Mouse (Mus musculus): ENCODE data around the gene Dysf. TPM values are rescaled to one million over a fixed set of nuclear protein-coding genes. Genes with fewer than 3 reads are reported as not detected.
"Not testable (repeated sequence)": the region's sequence is repeated elsewhere in the genome, so short reads cannot be mapped to it uniquely, and the experiment has no call there.

Dysf gene
- not detected in 2 replicates for polyA plus RNA-seq (2012; ENCODE audit: insufficient read depth, low replicate concordance)

GRCm38 (mm10) chr6:84008363-84009171 lies at the start of gene Dysf:
Dysf (plus strand) TSS chr6:84008590.
- no peaks in the 10 kb centered on the region for H3K36me3 ChIP-seq (replicated peaks; ENCODE audit: low read length)
- TF ChIP-seq GATA1 (IDR thresholded peaks at IDR 0.05; ENCODE audit: borderline replicate concordance, low read length) (no peak), FLI1 (IDR thresholded peaks at IDR 0.05; ENCODE audit: low read length) (no peak)
- H3K4me3 ChIP-seq (replicated peaks), result peak within 1 kb of the TSS; percentile 90
- peaks cover 53% of the 10 kb centered on the region for H3K27me3 ChIP-seq (replicated peaks)
- peaks cover 23% of the 10 kb centered on the region for H3K4me1 ChIP-seq
- no peaks in the 10 kb centered on the region for H3K9me3 ChIP-seq

GRCm38 (mm10) chr6:83987642-83988041 lies 20.7 kb upstream of the Dysf start:
- Histone ChIP-seq H3K4me1 (no peaks in the 10 kb centered on the region), H3K36me3 (replicated peaks; ENCODE audit: low read length) (peaks cover 91% of the 10 kb centered on the region), H3K9me3 (no peaks in the 10 kb centered on the region), H3K4me3 (replicated peaks) (no peak overlapping the region), H3K27me3 (replicated peaks) (no peaks in the 10 kb centered on the region)
- TF ChIP-seq GATA1 (IDR thresholded peaks at IDR 0.05; ENCODE audit: borderline replicate concordance, low read length) (no peak), FLI1 (IDR thresholded peaks at IDR 0.05; ENCODE audit: low read length) (no peak)

GRCm38 (mm10) chr6:84002716-84003115 lies 5.7 kb upstream of the Dysf start:
- H3K27me3 ChIP-seq (replicated peaks), result peaks cover under 1% of the 10 kb centered on the region
- TF ChIP-seq GATA1 (IDR thresholded peaks at IDR 0.05; ENCODE audit: borderline replicate concordance, low read length), result no peak
- no peak for TF ChIP-seq FLI1 (IDR thresholded peaks at IDR 0.05; ENCODE audit: low read length)
- H3K4me3 ChIP-seq (replicated peaks), result no peak overlapping the region
- peaks cover 7% of the 10 kb centered on the region for H3K36me3 ChIP-seq (replicated peaks; ENCODE audit: low read length)
- H3K9me3 ChIP-seq, result peaks cover 8% of the 10 kb centered on the region; the same call in 1 of the 2 replicates
- no peaks in the 10 kb centered on the region for H3K4me1 ChIP-seq

GRCm38 (mm10) chr6:84004295-84004694 lies 4.1 kb upstream of the Dysf start:
- H3K36me3 ChIP-seq (replicated peaks; ENCODE audit: low read length), result no peaks in the 10 kb centered on the region
- peaks cover 12% of the 10 kb centered on the region for H3K4me1 ChIP-seq
- TF ChIP-seq GATA1 (IDR thresholded peaks at IDR 0.05; ENCODE audit: borderline replicate concordance, low read length), result no peak
- H3K27me3 ChIP-seq (replicated peaks), result peaks cover 15% of the 10 kb centered on the region
- no peak overlapping the region for H3K4me3 ChIP-seq (replicated peaks)
- H3K9me3 ChIP-seq, result no peaks in the 10 kb centered on the region

GRCm38 (mm10) chr6:84009172-84009872 lies 932 bp downstream of the Dysf start:
- peaks cover 53% of the 10 kb centered on the region for H3K27me3 ChIP-seq (replicated peaks)
- H3K4me1 ChIP-seq, result peaks cover 23% of the 10 kb centered on the region
- H3K9me3 ChIP-seq, result no peaks in the 10 kb centered on the region
- H3K36me3 ChIP-seq (replicated peaks; ENCODE audit: low read length), result no peaks in the 10 kb centered on the region
- peak overlapping the region; percentile 90 for H3K4me3 ChIP-seq (replicated peaks)
- TF ChIP-seq GATA1 (IDR thresholded peaks at IDR 0.05; ENCODE audit: borderline replicate concordance, low read length), result no peak
- TF ChIP-seq FLI1 (IDR thresholded peaks at IDR 0.05; ENCODE audit: low read length), result no peak

GRCm38 (mm10) chr6:84009915-84010302 lies 1.5 kb downstream of the Dysf start:
- Histone ChIP-seq H3K27me3 (replicated peaks) (peaks cover 53% of the 10 kb centered on the region), H3K4me3 (replicated peaks) (no peak overlapping the region), H3K36me3 (replicated peaks; ENCODE audit: low read length) (no peaks in the 10 kb centered on the region), H3K4me1 (peaks cover 23% of the 10 kb centered on the region), H3K9me3 (no peaks in the 10 kb centered on the region)
- TF ChIP-seq FLI1 (IDR thresholded peaks at IDR 0.05; ENCODE audit: low read length) (no peak), GATA1 (IDR thresholded peaks at IDR 0.05; ENCODE audit: borderline replicate concordance, low read length) (no peak)

GRCm38 (mm10) chr6:84010303-84011225 lies 2.2 kb downstream of the Dysf start:
- Histone ChIP-seq H3K27me3 (replicated peaks) (peaks cover 56% of the 10 kb centered on the region), H3K4me3 (replicated peaks) (no peak overlapping the region), H3K4me1 (peaks cover 23% of the 10 kb centered on the region), H3K9me3 (no peaks in the 10 kb centered on the region), H3K36me3 (replicated peaks; ENCODE audit: low read length) (no peaks in the 10 kb centered on the region)
- TF ChIP-seq FLI1 (IDR thresholded peaks at IDR 0.05; ENCODE audit: low read length) (no peak), GATA1 (IDR thresholded peaks at IDR 0.05; ENCODE audit: borderline replicate concordance, low read length) (no peak)

- not testable (repeated sequence) for H3K4me3 ChIP-seq (replicated peaks); H3K9me3 ChIP-seq; H3K36me3 ChIP-seq (replicated peaks; ENCODE audit: low read length)
- peaks cover 19% of the 10 kb centered on the region for H3K4me1 ChIP-seq
- peaks cover 72% of the 10 kb centered on the region for H3K27me3 ChIP-seq (replicated peaks)
Observed at GRCm38 (mm10) chr6:84014961-84015683, 6.7 kb downstream of the Dysf start.

GRCm38 (mm10) chr6:84016851-84017250 lies 8.5 kb downstream of the Dysf start:
- H3K4me3 ChIP-seq (replicated peaks), result no peak overlapping the region
- peaks cover 70% of the 10 kb centered on the region for H3K27me3 ChIP-seq (replicated peaks)
- H3K9me3 ChIP-seq, result no peaks in the 10 kb centered on the region; the same call in 1 of the 2 replicates
- no peak for TF ChIP-seq GATA1 (IDR thresholded peaks at IDR 0.05; ENCODE audit: borderline replicate concordance, low read length)
- no peak for TF ChIP-seq FLI1 (IDR thresholded peaks at IDR 0.05; ENCODE audit: low read length)
- no peaks in the 10 kb centered on the region for H3K36me3 ChIP-seq (replicated peaks; ENCODE audit: low read length)
- peaks cover 21% of the 10 kb centered on the region for H3K4me1 ChIP-seq

All from megakaryocyte, embryonic 14.5 days (primary cell).